Mouse (Mus musculus) bone marrow, adult 2 months (tissue): ENCODE results near the gene Cdc6.

Experiments used
- CTCF ChIP-seq: fragments of 200-500 bp; IDR thresholded peaks from 2 replicates; pipeline ENCODE4 v1.5.1; 2011; ENCODE audit warnings: low read length, control low read depth; ENCODE audit not compliant: control insufficient read depth, insufficient read depth
- POLR2A ChIP-seq: fragments of 200-500 bp; IDR thresholded peaks from 2 replicates; pipeline ENCODE4 v1.6.1; 2011; ENCODE audit warnings: low read depth, mild to moderate bottlenecking, control low read depth, low read length, borderline replicate concordance; ENCODE audit not compliant: control insufficient read depth

- TF ChIP-seq CTCF (no peak), POLR2A (no peak)
These were observed 26.8 kb downstream of the Cdc6 start for GRCm38 (mm10) chr11:98934367-98934766.
